Mouse (Mus musculus): ENCODE data around the gene A830018L16Rik.
"Not testable (repeated sequence)": the region's sequence is repeated elsewhere in the genome, so short reads cannot be mapped to it uniquely, and the experiment has no call there.

The A830018L16Rik gene

DNA sequence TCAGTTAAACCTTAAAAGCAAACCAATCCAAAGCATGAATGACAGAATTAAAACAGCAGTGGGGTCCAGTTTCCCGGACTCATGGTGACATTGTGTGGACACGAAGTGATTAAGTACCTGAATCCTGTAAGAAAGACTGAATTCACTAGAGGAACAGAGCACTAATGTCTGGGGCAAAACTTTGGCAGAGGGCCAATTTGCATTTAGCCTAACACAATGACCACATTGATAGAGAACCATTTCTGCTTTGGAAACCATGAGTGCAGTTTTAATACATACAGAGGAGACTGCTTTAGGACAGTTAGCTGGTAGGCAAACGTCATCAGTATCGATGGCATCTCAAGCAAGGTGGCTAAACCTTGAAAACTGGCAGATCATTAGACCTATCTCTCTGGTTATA is 586.7 kb downstream of the A830018L16Rik start:
- no peak for DNase-seq (ENCODE audit: low spot score)

DNA sequence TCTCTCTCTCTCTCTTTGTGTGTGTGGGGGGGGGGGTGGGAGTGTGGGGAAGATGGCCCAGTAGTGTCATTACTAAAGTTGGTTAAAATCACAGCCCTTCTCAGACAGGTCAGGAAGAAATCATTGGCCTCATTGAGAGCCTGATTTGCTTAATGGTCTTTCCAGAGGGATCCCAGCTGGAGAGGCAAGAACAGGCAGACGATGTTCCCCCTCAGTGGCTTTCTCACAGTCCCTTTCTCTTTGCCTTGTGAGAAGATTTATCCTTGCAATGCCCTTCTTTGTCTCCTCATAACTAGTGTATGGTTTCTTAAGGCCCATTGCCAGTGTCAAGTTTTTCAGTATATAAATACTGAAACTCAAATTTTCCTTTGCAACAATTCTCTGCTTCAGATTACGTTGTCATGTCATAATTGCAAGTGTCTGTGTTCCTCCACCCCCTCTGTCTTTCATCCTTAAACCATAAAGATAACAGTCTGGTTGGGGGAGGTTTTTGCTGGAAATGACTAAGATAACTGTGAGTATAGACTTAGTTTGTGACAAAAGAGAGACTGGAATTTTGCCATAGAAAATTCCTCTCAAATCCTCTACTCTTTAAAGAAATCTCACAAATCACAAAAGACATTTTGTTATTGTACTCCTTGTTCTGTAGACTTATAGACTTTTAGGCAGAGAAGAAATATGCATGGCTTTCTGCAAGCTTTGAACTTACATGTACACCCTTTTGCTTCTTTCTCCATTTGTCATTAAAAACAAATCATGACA is 595.1 kb downstream of the A830018L16Rik start:
- no peak for DNase-seq (ENCODE audit: low spot score)

DNA sequence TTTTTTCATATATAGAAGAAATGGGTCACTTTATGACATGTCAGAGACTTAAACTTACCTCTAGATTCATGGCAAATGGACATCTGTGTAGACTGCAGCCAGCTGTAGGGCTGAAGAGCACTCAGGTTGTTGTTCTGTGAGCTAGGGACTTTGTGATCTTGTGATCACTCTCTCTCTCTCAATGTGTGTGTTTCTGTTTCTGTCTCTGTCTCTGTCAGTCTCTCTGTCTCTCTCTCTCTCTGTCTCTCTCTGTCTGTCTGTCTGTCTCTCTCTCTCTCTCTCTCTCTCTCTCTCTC is 595.6 kb downstream of the A830018L16Rik start:
- DNase-seq (ENCODE audit: low spot score): no peak

DNA sequence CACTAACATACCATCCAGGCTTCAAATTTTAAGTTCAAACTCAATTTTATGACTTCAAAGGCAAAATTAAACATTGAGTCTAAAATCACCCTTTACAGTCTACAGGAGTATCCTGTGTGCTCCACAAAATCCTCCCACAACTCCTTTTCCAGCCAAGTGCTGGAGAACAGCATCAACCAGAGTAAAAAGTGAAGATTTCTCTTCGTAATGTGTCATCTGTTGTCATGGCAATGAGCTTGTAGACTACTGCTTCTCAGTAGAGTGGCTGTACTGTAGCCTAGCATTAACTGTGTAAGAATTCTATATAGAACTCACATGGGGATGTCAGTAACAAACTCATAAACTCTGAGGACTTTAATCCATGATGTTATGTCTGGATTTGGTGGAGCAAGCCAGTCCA is 596.7 kb downstream of the A830018L16Rik start:
- no peak for DNase-seq (ENCODE audit: low spot score)

DNA sequence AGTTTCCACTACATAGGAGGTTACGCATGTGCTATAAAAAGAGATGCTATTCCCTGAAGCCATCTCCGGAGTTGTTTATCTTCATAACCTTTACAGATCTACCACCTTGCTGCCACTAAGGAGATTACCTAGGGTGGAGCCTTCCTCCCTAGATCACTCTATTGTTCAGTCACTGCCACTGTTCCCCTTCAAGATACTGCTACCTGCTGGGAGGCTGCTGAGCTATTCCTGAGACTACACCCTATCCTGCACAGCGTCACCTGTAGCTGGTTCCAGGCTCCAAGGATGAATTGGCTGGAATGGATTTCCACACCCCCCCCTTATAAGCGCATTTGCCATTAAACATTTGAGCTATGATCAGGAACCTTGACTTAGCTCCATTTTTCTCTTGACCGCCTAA is 606.7 kb downstream of the A830018L16Rik start:
- not testable (repeated sequence) for DNase-seq (ENCODE audit: low spot score)

Measured in c-Kit-positive CD71-positive TER-119-positive erythroid progenitor cells, embryonic 14.5 days (primary cell).